Mouse (Mus musculus) midbrain, embryonic 13.5 days (tissue): ENCODE data around the gene Gm21964. TPM values are rescaled to one million over a fixed set of nuclear protein-coding genes. Genes with fewer than 3 reads are reported as not detected.

Experiments used
- polyA plus RNA-seq: library from polyadenylated mRNA; unstranded; fragments of >200 nt; fragmentation: Nextera tagmentation; extraction: Ambion mirVana; gene quantifications from 2 replicates; pipeline ENCODE4 v1.2.1, GENCODE M21; 2015

Gm21964 gene
- polyA plus RNA-seq, 1 experiment from 2014 or later: not detected

Other genes starting within 250 kb of the Gm21964 start
- gene Phlpp2, start 232.7 kb upstream of the Gm21964 start, polyA plus RNA-seq: 3.8 and 3.9 TPM in 2 replicates
- gene Marveld3, start 139.0 kb upstream of the Gm21964 start, polyA plus RNA-seq: 1.1 and 1.3 TPM in 2 replicates
- gene Tat, start 110.8 kb upstream of the Gm21964 start, polyA plus RNA-seq: not detected in 2 replicates
- gene Chst4, start 61.5 kb upstream of the Gm21964 start, polyA plus RNA-seq: not detected in 2 replicates
- gene Zfp612, start 21.5 kb upstream of the Gm21964 start, polyA plus RNA-seq: 19.8 and 20.3 TPM in 2 replicates
- not detected in 2 replicates for gene Gm17720, start 1.5 kb downstream of the Gm21964 start, polyA plus RNA-seq
- 39.6 and 57.6 TPM in 2 replicates for gene Calb2, start 67.0 kb downstream of the Gm21964 start, polyA plus RNA-seq
- 12.8 and 14.6 TPM in 2 replicates for gene Cmtr2, start 114.5 kb downstream of the Gm21964 start, polyA plus RNA-seq
- gene Hydin, start 165.8 kb downstream of the Gm21964 start, polyA plus RNA-seq: 0.26 and 0.34 TPM in 2 replicates